Mouse (Mus musculus): ENCODE data around the gene Nrg4.

Gene Nrg4

DNA sequence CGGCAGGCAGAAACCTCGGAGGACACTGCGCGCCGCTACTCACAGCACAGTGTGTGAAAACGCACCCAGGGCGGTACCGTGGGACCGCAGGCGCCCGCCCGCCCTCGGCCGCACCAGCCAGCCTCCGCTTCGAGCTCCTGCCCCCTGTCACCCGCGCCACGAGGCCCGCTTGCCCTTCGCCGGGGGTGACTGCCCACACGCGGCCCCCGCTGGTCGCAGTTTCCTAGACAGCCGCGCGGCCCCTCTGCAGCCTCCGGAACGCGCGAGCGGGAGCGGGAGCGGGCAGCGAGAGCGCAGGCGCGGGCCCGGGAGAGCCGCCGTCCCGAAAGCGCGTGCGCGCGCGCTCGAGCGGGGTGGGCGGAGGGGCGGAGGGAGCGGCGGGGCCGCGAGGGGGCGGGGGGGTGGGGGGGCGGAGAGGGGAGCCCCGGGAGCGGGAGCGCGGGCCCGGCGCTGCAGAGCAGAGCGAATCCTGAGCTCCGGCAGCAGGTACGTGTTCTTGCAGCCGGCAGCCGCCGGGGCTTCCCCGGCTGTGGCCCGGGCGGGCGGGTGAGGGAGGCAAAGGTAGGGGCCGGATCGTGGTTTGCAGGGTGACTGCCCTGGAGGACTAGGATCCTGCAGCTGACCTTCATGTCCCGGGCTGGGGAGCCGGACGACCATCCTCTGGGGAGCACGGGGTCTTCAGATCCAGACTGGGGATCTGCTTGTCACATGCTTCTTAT is at the start of gene Nrg4, which contains the start of gene Tmem266:
Gene Nrg4 (minus strand): TSS at position 330 of the 719 bp plus-strand sequence.
Gene Tmem266 (plus strand): TSS at position 399 of the 719 bp plus-strand sequence.
- no peak for DNase-seq (ENCODE audit: low read depth)

DNA sequence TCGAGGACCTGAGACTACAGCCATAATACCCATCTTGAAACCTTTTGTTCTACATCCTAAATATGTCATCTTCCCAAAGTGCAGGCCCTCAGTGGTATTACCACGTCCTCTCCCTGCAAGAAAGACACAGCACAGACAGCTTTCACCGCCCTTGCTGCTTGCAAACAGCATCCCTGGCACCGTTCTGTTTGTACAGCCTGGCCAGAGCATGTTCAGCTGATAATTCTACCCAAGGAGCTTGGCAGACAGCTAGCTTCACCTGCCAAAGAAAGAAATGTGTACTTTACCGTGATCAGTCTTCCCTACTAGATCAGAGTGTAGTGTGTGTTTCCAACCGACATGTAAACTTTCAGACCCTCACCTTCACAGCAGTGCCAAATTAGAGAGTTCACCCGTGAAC is 45.3 kb upstream of the Nrg4 start:
- no peak for DNase-seq (ENCODE audit: low read depth)

DNA sequence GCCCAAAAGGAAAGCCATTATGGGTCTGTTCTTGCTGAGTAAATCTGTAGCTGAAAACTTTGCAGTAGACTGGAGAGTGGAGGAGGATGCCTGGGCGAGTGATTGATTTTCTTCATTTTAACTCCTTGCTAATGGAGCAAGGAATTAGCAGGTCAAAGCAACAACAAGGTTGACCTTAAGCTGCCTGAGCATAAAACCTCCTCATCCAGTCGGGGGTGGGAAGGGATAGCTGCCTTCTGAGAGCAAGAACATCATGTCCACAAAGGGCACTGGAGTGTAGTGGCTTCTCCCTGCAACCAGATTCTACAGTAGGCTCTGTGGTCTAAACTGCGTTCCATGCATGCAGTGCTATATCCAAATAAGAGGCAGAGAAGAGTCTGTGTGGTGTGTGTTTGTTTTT is 41.4 kb upstream of the Nrg4 start:
- no peak for DNase-seq (ENCODE audit: low read depth)

DNA sequence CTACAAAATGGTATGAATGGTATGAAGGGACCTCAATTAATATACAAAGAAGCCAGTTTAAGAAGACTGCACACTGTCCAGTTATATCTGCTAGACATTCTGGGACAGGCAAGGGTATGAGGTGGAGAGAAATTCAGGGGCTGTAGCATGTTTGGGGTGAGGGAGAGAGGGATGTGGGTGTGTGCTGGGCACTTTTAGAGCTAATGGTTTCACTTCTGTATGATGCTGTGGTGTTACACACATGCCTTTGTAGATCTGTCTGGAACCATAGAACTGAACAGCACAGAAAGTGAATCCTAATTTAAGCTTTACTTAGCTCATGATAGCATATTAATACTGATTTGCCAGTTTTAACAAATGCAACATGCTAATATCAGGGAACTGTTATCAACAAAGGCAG is 37.1 kb upstream of the Nrg4 start:
- no peak for DNase-seq (ENCODE audit: low read depth)

DNA sequence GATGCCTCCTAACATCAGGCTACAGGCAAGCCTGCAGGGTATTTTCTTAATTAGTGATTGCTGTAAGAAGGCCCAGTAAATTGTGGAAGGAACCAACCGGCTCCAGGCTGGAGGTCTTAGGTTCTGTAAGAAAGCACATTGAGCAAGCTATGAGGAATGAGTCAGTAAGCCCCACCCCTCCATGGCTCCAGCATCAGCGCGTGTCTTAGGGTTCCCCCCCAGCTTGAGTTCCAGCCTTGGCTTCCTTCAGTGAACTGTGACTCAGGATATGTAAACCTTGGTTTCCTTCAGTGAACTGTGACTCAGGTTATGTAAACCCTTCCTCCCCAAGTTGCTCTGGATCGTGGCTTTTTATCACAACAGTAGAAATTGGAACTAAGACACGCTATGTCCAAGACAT is 35.3 kb upstream of the Nrg4 start:
- DNase-seq (ENCODE audit: low read depth): no peak

DNA sequence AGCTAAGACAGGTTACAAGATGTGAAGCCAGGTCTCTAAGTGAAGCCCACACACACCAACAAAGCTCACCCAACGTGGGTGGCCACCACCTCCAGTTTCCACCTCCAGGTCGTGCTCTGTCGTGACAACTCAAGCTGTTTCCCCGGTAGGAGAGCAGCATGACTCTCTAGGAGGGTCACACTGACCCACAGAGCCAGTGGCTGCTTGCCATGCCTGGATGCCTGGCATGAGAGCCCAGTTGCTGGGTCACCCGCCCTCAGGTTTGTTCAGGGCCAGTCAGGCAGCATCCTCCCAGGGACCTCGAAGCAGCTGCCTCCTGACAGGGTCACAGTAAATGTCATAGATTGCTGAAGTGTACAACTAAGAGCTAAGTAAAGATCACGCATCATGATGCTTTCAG is 34.2 kb upstream of the Nrg4 start:
- no peak for DNase-seq (ENCODE audit: low read depth)

DNA sequence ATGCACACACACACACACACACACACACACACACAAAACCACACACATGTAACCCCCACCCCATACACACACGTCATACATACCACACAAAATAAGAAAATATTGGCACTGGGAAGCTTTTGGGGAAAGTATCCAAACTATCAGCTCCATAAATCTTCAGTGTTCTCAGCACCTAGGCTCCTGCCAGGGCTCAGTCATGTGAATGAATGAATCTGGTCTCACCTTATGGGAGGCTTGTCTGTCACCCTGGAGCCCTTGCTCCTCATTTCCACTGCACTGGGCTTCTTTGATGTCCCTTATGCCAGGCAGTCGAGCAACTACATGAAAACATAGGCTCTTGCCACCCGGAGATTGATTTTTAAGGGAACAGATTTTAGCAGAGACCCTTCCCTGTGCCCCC is 33.7 kb upstream of the Nrg4 start:
- DNase-seq (ENCODE audit: low read depth): no peak

DNA sequence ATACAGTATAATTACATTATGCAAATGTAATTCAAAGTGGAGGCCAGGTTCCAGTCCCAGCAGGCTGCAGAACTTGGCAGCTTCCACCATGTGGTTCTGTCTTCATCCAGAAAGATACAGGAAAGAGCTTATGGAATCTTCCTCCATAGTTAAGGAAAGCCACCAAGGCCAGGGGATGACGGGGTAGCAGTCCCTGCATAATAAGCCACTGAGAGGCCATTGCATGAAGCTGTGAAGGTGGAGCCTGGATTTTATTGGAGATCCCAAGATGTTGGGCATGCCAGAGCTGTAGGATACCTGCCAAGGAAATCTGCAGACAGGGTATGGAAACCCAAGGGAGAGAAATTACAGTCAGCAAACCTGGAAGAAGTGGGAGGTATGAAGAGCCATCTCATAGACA is 30.5 kb upstream of the Nrg4 start:
- no peak for DNase-seq (ENCODE audit: low read depth)

DNA sequence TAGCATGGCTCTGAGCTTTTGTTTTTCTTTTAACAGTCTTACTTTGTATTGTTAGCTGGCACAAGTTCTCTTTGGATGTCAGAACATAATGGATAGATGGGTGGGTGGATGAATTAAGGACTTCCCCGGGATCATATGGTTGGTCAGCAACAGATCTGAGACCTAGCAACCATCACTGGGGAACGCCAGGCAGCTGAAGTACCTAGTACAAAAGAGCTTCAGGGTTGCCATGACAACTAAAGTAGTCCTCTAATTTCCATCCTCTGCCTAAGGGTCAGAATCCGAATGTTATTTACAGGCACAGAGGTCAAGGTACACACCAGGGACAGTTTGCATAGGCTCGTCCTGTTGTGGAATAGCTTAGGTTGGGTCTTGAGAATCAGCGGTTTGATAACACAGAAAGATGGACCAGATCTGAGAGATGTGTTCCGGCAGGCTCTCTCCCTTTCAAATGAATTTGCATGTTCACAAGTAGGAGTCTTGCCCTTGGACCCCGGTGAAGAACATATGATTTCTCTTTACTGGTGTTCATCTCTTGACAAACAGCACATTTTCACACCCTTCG is 28.7 kb upstream of the Nrg4 start:
- DNase-seq (ENCODE audit: low read depth): no peak

DNA sequence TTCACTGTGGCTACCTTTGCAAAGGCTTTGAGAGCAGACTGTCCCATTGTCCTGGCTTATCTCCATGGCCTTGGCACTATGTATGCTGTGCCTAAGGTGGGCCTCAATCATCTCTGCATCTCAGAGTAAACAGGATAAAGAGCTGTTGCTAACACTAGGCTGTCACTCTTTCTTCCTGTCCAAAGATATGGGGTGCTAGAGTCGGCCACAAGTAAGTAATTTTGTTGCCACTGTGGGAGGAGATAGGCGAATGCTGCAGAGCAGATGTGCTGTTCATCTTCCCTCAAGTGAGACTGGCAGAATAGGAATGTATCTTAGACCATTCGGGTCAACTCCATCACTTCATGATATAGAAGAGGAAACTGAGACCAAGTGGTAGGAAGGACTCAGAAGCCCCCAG is 28.0 kb upstream of the Nrg4 start:
- no peak for DNase-seq (ENCODE audit: low read depth)

DNA sequence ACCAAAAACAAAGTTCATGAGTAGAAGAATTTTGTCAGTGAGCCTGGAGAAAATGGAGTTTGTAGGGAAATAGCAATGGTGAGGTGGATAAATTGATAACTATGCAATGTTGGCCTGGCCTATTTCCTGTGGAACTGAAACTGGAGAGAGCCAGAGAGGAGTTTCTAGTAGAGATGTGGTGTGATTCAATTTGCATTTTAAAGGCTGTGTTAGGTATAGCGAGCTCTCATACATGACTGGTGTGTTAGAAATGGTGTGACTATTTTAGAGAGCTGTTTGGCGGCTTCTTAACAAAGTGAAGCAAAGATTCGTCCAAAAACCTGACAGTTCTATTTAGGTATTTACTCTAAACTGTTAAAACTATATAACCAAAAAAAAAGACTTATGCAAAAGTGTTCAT is 22.0 kb upstream of the Nrg4 start:
- no peak for DNase-seq (ENCODE audit: low read depth)

DNA sequence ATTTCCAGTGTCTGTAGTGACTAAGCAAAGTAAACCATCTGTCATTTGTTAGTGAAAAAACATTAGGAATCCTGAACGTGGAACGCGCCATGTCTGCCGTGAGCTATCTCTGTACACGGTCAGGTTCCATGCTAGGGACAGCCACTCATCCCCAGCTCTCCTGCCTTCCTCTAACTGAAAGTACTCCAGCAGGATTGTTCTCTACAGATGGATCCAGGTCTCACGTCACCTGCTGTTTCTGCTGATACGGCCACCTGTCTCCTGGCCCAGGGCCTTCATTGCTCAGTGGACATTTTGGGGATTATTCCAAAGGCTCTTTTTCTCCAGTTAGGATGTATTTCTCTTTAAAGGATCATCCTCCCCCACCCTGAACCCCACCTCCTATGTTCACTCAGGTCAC is 18.7 kb upstream of the Nrg4 start:
- DNase-seq (ENCODE audit: low read depth): no peak

DNA sequence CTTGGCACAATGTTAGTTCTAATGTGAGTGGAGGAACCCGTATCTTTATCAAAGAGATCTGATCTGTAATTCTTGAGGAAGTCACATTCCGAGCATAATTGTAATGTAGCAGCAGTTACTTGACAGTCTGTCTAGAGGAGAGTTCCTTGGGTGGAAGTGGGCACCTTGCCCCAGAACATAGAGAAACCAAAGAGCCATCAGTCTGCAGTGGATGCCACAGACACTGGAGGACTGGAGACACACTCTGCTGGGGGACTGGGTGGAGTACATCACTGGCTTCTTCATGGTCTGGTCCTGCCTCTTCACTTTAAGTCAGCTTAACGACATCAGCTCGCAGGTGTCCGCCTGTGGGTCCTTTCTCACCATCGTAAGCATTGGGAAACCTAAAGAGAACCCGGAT is 17.5 kb upstream of the Nrg4 start:
- DNase-seq (ENCODE audit: low read depth): no peak

DNA sequence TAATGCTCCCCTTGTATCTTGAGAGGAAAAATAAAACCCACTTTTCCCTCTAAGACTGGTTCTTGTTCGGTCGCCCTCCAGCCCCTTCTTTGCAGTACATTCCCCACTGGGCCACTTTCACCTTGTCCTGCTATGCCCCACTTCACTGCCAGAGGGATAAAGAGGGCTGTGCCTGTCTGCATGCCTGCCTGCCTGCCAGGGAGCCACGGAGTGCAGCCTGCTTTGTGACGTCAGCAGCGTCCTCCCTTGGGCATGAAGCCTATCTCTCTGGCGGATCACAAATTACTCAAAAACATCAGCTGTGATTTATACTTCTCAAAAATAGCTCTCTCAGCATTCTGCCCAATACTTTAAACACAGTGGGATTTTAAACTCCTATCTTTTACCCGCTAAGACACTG is 6.3 kb upstream of the Nrg4 start:
- DNase-seq (ENCODE audit: low read depth): no peak

DNA sequence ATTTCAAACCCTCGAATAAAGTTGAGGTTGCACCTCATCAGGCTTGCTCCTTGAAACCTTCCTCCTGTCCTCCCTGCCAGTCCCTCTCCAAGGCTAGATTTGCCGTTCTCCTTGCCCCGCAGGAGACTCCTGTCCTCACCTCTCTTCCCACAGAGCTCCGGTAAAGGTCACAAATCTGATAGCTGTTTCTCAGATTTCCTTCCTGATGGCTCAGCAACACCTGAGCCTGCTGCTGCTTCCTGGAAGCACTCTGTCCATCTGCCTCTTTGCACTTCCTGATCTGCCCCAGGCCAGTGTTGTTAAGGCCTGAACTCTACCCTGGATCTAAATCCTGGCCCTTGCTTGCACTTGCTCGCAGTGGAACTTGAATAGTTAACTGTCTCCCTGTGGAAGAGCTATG is 5.8 kb upstream of the Nrg4 start:
- no peak for DNase-seq (ENCODE audit: low read depth)

DNA sequence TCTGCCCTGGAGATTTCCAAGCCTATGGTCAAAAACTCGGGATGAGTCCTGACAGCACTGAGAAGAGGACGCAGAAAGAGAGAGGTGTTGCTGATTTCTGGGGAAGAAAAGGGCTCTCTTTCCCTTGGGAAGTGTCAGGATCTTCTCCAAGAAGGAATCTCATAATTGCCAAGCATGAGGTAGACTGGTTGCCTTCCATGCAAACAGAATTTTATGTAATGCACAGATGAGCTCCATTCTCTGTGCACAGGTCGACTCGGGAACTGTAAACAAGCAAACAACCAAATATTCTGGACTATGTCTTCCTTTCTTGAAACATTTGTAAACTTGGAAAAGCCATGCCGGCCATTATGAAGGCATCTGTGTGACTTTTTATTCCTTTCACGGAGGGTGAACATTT is 2.8 kb upstream of the Nrg4 start:
- DNase-seq (ENCODE audit: low read depth): no peak

DNA sequence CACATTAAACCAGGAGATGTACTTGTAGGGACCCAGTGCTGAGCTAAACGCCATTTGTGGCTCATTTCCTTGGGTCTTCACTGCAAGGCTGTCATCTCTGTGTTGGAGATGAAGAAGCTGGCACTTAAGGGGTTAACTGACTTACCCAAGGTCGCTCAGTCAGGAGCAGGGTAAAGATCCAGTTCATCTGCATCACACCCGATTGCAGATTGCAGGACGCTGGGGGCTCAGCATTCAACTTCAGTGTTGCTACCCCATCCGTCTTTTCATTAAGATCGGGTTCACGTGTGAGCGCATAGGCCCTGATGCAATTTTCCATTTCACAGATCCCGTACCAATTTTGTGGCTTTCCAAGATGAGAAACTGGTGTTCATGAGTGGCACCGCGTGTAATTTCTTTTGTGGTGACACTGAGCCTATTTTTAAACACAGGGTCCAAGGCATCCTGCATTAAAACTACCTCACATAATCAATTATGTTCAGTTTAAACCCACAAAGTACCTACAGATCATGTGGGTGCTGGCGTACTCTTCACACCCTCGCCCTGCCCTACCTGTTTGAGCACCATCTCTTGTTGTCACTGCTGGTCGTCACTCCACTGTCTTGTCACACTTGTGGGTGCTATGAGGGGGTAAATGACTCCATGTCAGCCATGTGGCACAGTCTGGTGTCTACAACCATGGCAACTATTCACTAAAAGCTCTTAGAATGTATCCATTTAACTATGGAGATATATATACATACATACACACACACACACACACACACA is 1.7 kb upstream of the Nrg4 start:
- no peak for DNase-seq (ENCODE audit: low read depth)

DNA sequence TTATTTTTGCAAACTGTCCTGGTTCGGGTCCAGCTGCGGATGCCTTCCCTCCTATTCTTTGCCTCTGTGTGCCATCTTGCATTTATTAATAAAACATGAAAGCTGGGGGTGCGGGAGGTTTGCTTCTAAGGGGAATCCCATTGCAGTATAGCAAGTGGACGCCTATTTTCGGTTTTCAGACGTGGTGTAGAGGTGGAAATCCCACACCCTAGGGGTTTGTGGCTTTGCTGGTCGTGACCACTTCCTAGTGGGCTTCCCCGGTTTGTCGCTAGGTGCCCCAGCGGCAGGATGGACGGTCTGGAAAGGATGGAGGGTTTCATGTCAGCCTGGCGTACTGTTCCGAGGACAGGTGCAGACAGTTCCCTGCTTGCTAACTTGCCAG is 581 bp upstream of the Nrg4 start:
- DNase-seq (ENCODE audit: low read depth): no peak

DNA sequence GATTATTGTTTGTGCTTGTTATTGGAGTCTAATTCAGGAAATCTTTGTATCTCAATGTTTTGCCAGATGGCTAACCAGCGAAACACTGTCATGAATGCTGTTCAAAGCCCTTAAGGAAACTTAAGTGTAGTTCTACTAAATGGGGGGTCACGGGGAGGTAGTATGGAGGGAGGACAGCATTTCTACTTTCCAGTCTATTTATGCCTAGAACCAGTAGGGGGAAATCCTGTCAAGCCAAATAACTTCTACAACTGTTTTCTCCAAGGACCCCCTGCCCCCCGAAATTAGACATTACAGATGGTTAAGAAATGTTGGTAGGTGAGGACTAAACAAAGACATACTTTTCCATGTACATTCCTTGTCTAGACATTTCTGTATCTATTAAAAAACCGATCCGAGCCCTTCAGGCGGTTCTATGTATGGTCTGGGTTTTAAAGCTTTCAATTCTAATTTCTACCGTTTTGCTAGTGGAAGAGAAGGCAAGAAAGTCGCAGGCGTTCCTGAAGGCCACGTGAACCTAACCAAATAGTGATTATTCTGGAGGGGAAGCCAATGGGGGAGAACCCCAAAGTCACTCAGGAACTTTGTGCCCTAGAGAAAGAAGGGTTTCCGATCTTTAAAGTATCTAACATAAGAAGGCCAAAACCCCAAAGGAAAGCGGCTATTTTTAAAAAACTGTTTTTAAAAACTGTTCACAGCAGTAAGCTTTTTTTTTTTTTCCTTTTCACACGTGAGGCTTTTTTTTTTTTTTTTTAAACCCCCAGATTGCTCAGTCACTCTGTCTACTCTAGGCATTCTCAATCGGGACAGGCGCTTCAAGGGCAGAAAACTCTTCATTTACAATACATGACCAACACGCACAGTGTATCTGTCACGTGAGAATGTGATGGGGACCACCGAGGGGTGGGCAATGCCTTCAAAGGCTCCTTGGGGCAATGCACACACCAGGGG is 805 bp downstream of the Nrg4 start:
- no peak for DNase-seq (ENCODE audit: low read depth)

DNA sequence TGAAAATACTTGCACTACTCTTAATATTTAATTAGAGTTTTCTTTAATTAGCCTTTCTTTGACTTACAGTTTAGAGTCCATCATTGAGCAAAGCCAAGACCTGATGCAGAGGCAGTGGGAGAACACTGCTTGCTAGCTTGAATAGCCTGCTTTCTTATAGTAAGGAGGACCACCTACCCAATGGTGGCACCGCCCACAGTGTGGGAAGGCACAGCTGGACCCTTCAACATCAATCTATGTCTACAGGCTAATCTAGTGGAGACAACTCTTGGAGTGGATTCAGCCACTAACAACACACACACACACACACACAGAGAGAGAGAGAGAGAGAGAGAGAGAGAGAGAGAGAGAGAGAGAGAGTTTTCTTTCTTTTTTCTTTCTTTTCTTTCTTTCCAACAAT is 1.6 kb downstream of the Nrg4 start:
- no peak for DNase-seq (ENCODE audit: low read depth)

DNA sequence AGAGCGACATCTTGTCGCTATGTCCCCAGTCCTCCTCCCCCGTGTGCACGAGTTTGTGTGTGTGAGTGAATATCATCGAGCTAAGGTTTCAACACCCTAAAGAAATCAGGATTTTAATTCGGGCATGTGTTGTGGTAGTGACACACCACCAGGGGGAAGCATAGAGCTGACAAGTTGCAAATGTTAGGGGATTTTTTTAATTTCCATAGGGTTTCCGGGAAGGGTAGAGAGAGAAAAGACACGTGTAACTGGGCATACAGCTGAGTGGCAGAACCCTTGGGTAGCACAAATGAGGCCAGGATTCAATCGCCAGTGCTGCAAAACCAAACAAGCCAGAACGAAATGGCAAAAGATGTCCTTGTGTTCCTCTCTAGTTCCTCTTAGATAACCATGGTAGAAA is 2.1 kb downstream of the Nrg4 start:
- no peak for DNase-seq (ENCODE audit: low read depth)

DNA sequence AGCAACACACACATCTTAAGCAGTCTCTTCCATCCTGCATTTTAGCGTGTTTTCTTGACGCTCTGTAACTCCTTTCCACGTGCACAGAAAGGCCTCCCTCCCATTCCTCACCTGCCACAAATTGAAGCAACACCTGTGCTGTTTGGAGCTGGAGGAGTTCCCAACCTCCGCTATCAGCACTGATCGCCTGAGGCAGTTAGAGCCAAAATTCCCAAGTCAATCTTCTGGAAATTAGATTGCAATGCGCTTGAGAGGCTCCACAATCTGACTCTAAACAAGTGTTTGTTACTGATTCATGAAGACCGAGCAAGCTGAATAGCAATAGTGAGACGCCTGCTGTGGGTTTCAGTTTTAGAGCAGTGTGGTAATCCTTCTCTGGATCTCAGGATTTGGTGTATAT is 2.6 kb downstream of the Nrg4 start:
- no peak for DNase-seq (ENCODE audit: low read depth)
